Mouse (Mus musculus) lung, postnatal 0 days (tissue): ENCODE measurements at regions not wholly inside any gene's neighbourhood (a gene's known extent, or its start where the extent isn't known, plus 50 kb on each side); places are given as distances from the start of the nearest gene placed in this dataset.

Experiments used
- CTCF ChIP-seq: IDR thresholded peaks from 2 replicates; pipeline ENCODE4 v1.5.1; 2016; ENCODE audit warnings: antibody characterized with exemption, mild to moderate bottlenecking
- EP300 ChIP-seq: IDR thresholded peaks from 2 replicates; pipeline ENCODE4 v1.6.1; 2016; ENCODE audit warnings: antibody characterized with exemption, mild to moderate bottlenecking, control low read depth

- TF ChIP-seq CTCF, result no peak
- no peak for TF ChIP-seq EP300
Observed at GRCm38 (mm10) chr8:98860416-98860815, 555.9 kb downstream of the Cdh8 start.
